Mouse (Mus musculus) heart, postnatal 0 days (tissue): ENCODE measurements at regions not wholly inside any gene's neighbourhood (a gene's known extent, or its start where the extent isn't known, plus 50 kb on each side); places are given as distances from the start of the nearest gene placed in this dataset.

ENCODE experiments used
- CTCF ChIP-seq: IDR thresholded peaks from 2 replicates; pipeline ENCODE4 v1.5.1; 2016; ENCODE audit warnings: antibody characterized with exemption, control low read depth, low read depth
- EP300 ChIP-seq: IDR thresholded peaks from 2 replicates; pipeline ENCODE4 v1.6.1; 2016; ENCODE audit warnings: antibody characterized with exemption, low read depth

- TF ChIP-seq CTCF (no peak), EP300 (no peak)
These were observed 69.8 kb upstream of the Fam180a start for GRCm38 (mm10) chr6:35395726-35396125.
